Mouse (Mus musculus) small intestine, adult 2 months (tissue): ENCODE measurements around the gene Irf3. TPM values are rescaled to one million over a fixed set of nuclear protein-coding genes. Genes with fewer than 3 reads are reported as not detected.
A peak's percentile ranks its signal among the peaks of the same experiment; 100 is the strongest.

ENCODE experiments used
- H3K27ac ChIP-seq: fragments of 200-500 bp; 2 replicates; pipeline ENCODE4 v1.5.1; 2012; ENCODE audit warnings: low read depth, low read length, control low read depth, inconsistent platforms; ENCODE audit not compliant: insufficient read depth
- H3K27me3 ChIP-seq: fragments of 200-500 bp; 2 replicates; pipeline ENCODE4 v1.6.1; 2012; ENCODE audit warnings: mild to moderate bottlenecking, moderate library complexity, low read length, inconsistent platforms; ENCODE audit not compliant: control insufficient read depth, insufficient read depth
- H3K36me3 ChIP-seq: fragments of 200-500 bp; 2 replicates; pipeline ENCODE4 v1.6.1; 2012; ENCODE audit warnings: mild to moderate bottlenecking, low read length, control low read depth, inconsistent platforms; ENCODE audit not compliant: control insufficient read depth, insufficient read depth
- H3K4me1 ChIP-seq: fragments of 200-500 bp; 2 replicates; pipeline ENCODE4 v1.6.1; 2012; ENCODE audit warnings: low read length, inconsistent platforms, mixed read lengths; ENCODE audit not compliant: control insufficient read depth, insufficient read depth, insufficient read length
- H3K4me3 ChIP-seq: fragments of 200-500 bp; 2 replicates; pipeline ENCODE4 v1.5.1; 2012; ENCODE audit warnings: low read depth, mild to moderate bottlenecking, control low read depth, inconsistent platforms, low read length, moderate library complexity
- CTCF ChIP-seq: fragments of 200-500 bp; IDR thresholded peaks from 2 replicates; pipeline ENCODE4 v1.5.1; 2012; ENCODE audit warnings: low read depth, mild to moderate bottlenecking, control low read depth, inconsistent platforms, low read length, moderate library complexity, mixed read lengths; ENCODE audit not compliant: insufficient replicate concordance, insufficient read length; ENCODE audit errors: extremely low read depth
- POLR2A ChIP-seq: fragments of 200-500 bp; IDR thresholded peaks from 2 replicates; pipeline ENCODE4 v1.6.1; 2012; ENCODE audit warnings: low read depth, mild to moderate bottlenecking, control low read depth, inconsistent platforms, low read length, moderate library complexity
- WGBS: fragments of 180-500 bp; shearing (Covaris S2); methylation state at CpG from one replicate; pipeline ENCODE4 v1.1.7; 2018; 5-methylcytosine and 5-hydroxymethylcytosine counted together
- polyA plus RNA-seq: library from polyadenylated mRNA; depleted of rRNA; stranded (reverse); fragments of >200 nt; gene quantifications from 2 replicates; pipeline ENCODE4 v1.2.3, GENCODE M21; 2012

Gene Irf3
- polyA plus RNA-seq, 1 experiment, result 91.0 TPM

DNA sequence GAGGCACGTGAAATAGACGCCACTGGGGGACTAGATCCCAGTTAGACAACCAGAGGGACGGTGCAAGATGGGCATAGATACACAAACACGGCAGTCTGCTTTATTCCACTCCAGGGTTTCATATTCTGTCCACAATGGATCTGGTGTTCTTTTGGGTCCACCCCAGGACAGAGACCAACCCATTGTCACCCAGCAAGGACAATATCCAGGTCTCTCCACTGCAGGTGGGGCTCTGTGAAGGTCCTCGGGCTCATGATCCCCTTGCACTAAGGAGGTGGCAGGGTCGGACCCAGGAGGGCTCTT lies 22.4 kb upstream of the Irf3 start:
- no peak overlapping the region for H3K4me3 ChIP-seq
- WGBS, result 27% methylated on average over 6 of the region's 6 CpGs
- H3K27me3 ChIP-seq, result no peaks in the 10 kb centered on the region
- no peak overlapping the region for H3K27ac ChIP-seq
- peaks cover 26% of the 10 kb centered on the region for H3K36me3 ChIP-seq
- TF ChIP-seq CTCF (no peak), POLR2A (no peak)
- peaks cover 5% of the 10 kb centered on the region for H3K4me1 ChIP-seq

DNA sequence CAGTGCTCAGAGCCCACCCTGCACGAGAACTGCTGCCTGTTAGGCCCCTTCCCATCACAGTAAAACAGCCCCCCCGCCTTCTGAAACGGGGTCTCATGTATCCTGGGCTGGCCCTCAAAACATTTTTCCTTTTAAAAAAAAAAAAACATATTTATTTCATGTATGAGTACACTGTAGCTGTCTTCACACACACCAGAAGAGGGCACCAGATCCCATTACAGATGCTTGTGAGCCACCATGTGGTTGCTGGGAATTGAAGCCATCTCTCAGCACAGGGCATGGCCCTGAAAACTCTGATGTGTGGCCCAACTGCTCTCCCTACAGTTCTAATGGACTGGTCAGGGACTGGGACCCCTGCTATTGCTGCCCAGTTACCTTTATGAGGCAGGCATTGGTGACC lies 19.1 kb upstream of the Irf3 start:
- TF ChIP-seq CTCF (no peak), POLR2A (no peak)
- H3K27me3 ChIP-seq, result no peaks in the 10 kb centered on the region
- 90% methylated on average over 3 of the region's 3 CpGs for WGBS
- no peaks in the 10 kb centered on the region for H3K4me1 ChIP-seq
- H3K4me3 ChIP-seq, result no peak overlapping the region
- H3K36me3 ChIP-seq, result peaks cover 45% of the 10 kb centered on the region
- H3K27ac ChIP-seq, result no peak overlapping the region

DNA sequence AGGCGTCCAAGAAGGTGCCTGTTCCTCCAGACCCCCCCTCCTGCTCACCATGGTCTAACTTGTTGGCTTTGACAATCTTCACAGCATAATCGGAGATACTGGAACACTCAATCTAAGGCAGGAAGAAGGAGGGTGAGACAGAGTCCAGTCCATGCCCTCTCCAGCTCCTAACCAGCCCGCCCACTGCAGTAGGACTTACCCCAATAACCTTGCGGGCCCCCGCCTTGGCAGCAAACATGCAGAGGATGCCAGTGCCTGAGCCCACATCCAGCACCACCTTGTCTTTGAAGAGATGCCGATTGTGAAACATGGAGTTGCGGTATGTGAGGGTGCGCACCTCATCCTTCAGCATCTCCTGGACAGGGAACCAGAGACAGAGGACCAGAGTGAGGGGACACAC lies 15.9 kb upstream of the Irf3 start:
- H3K27ac ChIP-seq, result no peak overlapping the region
- H3K27me3 ChIP-seq, result no peaks in the 10 kb centered on the region
- TF ChIP-seq POLR2A (no peak), CTCF (no peak)
- H3K4me1 ChIP-seq, result no peaks in the 10 kb centered on the region; the same call in 1 of the 2 replicates
- H3K36me3 ChIP-seq, result peaks cover 45% of the 10 kb centered on the region
- no peak overlapping the region for H3K4me3 ChIP-seq
- WGBS, result 95% methylated on average over 8 of the region's 8 CpGs

DNA sequence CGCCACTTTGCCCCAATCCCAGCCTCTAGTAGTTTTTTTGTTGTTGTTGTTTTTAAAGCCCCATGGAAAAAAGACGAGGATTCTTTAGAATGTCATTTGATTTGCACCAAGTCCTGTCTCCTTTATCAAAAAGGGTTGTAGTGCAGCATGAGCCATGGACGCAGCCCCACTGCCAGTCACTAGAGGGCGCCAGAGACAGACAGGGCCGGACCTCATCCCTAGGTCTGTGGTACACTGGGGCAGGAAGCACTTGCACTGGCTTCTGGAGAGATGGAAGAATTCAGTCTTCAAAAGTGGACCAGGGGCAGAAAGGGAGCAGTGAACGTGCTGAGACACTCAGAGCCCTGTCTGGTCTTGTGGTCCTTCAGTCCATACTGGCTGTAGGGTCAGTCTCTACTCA lies 14.4 kb upstream of the Irf3 start:
- H3K36me3 ChIP-seq, result peaks cover 33% of the 10 kb centered on the region
- WGBS, result 17% methylated on average over 6 of the region's 6 CpGs
- H3K27ac ChIP-seq, result no peak overlapping the region
- H3K27me3 ChIP-seq, result no peaks in the 10 kb centered on the region
- peaks cover 4% of the 10 kb centered on the region for H3K4me1 ChIP-seq
- no peak overlapping the region for H3K4me3 ChIP-seq
- TF ChIP-seq CTCF (peak; percentile 94), POLR2A (no peak)

DNA sequence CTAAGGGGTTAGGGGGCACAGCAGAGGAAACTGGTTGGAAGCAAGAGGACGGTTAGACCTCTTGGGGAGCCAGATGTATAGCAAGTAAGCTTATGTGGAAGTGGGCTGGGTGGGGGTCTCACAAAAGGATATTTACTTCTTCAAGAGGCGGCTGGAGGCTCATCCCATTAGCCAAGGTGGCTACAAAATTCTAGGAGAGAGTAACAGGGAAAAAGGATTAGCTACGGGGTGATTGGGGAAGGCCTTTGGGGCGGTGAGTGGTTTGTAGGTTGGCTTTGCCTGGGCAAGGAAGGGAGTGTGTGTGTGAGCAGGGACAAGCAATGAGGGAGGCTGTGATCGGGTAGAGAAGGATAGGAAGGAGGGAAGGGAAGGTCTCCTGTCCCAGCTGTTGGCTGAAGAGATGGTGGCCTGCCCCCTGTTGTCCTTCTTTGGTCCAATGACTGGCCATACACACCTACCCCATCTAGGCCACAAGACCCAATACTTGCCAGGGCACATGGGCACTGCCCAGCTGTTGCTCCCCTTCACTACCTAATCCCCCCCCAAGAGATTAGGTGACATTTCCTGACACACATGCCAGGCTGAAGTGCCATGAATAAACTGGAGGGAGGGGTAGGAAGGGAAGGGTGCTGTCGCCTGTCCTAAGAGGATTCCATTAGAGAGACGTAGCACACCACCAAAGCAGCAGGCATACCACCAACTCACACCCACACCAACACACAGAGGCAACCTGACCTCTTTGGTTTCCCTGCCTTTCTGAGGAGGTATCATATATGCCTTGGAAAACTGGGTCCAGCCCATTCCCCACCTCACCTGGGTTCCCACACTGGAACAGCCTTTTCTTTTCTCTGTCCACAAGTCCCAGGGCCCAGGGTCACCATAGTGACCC lies 13.3 kb upstream of the Irf3 start:
- no peak for TF ChIP-seq CTCF
- TF ChIP-seq POLR2A, result no peak
- no peak overlapping the region for H3K4me3 ChIP-seq
- H3K27ac ChIP-seq, result no peak overlapping the region
- H3K36me3 ChIP-seq, result peaks cover 24% of the 10 kb centered on the region
- no peaks in the 10 kb centered on the region for H3K27me3 ChIP-seq
- peaks cover 5% of the 10 kb centered on the region for H3K4me1 ChIP-seq
- WGBS, result 80% methylated on average over 7 of the region's 7 CpGs

DNA sequence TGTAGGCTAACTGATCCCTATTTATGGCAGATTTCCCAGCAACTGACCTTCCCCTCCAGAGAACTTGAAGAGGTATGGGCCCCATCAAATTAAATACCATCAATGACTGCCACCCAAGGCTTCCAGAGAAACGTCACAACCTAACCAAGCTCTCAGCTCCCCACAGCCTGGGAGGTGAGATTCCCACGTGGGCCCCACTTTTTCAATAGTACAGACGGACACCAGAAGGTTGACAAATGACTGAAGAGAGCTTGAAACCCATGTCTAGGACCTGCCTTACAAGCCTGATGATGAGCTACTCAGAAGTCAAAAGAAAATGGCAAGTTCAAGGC lies 12.6 kb upstream of the Irf3 start:
- TF ChIP-seq POLR2A (no peak), CTCF (no peak)
- Histone ChIP-seq H3K4me1 (peaks cover 5% of the 10 kb centered on the region), H3K27ac (no peak overlapping the region), H3K36me3 (peaks cover 21% of the 10 kb centered on the region), H3K27me3 (no peaks in the 10 kb centered on the region), H3K4me3 (no peak overlapping the region)
- WGBS, result 35% methylated on average over 3 of the region's 3 CpGs

DNA sequence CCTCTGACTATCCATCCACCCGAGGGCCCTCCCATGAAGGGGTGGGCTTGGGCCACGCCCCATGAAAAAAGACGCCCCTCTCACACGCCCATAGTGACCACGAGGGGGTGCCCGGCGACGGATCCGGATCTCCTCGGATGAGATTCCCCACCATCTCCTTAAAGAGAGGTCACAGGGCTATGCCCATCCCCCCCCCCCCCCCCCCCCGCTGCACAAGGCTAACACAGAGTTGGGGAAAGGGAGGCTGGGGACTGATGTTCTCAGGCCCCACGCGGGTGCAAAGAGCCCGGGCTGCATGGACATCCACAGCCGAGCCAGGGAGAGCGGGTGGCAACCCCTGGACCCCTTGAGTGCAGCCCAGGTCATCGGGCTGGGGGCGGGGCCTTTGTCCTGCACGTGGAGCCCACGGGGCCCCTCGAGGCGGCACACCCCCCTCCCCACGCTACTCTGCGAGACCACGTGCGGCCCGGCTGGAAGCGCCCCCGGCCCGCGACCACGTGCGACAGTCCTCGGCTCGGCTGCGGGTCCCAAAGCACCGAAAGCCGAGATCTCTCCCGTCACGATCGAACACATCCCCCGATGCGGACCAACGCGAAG lies 11.8 kb upstream of the Irf3 start:
- H3K27me3 ChIP-seq, result no peaks in the 10 kb centered on the region
- H3K36me3 ChIP-seq, result peaks cover 14% of the 10 kb centered on the region
- peak overlapping the region; percentile 82 for H3K27ac ChIP-seq
- TF ChIP-seq CTCF (peak; percentile 23; the same call in 1 of the 2 replicates), POLR2A (no peak)
- peak overlapping the region; percentile 91 for H3K4me3 ChIP-seq
- H3K4me1 ChIP-seq, result peaks cover 5% of the 10 kb centered on the region
- under 1% methylated on average over 45 of the region's 45 CpGs for WGBS
